Mouse (Mus musculus): Measurements from ENCODE around the gene Tmem140.

- TF ChIP-seq MYOD1 (IDR thresholded peaks at IDR 0.05; ENCODE audit: control insufficient read depth, insufficient read length, low read depth) (no peak), CTCF (IDR thresholded peaks at IDR 0.05; ENCODE audit: control insufficient read depth, insufficient read depth, insufficient read length) (no peak)
These were observed 30.6 kb upstream of the Tmem140 start for GRCm38 (mm10) chr6:34832352-34832751.

All from C2C12 (cell line).